Mouse (Mus musculus) layer of hippocampus, adult 11-12 months (tissue): ENCODE data around the gene Nemp2.
"Not testable (repeated sequence)": the region's sequence is repeated elsewhere in the genome, so short reads cannot be mapped to it uniquely, and the experiment has no call there.

Experiments
- DNase-seq: peaks from one replicate; pipeline ENCODE4 v3.0.0; 2022; ENCODE audit warnings: low spot score

The Nemp2 gene

GRCm38 (mm10) chr1:52653366-52653765, 22.9 kb downstream of the Nemp2 start:
- no peak for DNase-seq

GRCm38 (mm10) chr1:52655153-52655552, 24.6 kb downstream of the Nemp2 start:
- no peak for DNase-seq

GRCm38 (mm10) chr1:52658160-52658559, 27.7 kb downstream of the Nemp2 start:
- DNase-seq: no peak

- no peak for DNase-seq
Measured at GRCm38 (mm10) chr1:52660278-52660677, 29.8 kb downstream of the Nemp2 start.

GRCm38 (mm10) chr1:52660765-52661164, 30.3 kb downstream of the Nemp2 start:
- no peak for DNase-seq

GRCm38 (mm10) chr1:52663228-52663627, 32.7 kb downstream of the Nemp2 start:
- peak; percentile 66 for DNase-seq

GRCm38 (mm10) chr1:52668743-52669323, 38.3 kb downstream of the Nemp2 start:
- DNase-seq: no peak

GRCm38 (mm10) chr1:52669931-52670330, 39.4 kb downstream of the Nemp2 start:
- DNase-seq: no peak

- no peak for DNase-seq
Measured at GRCm38 (mm10) chr1:52675561-52676551, 45.4 kb downstream of the Nemp2 start.

- no peak for DNase-seq
Measured at GRCm38 (mm10) chr1:52676621-52677020, 46.1 kb downstream of the Nemp2 start.

GRCm38 (mm10) chr1:52683550-52683949, 53.0 kb downstream of the Nemp2 start:
- DNase-seq: no peak

GRCm38 (mm10) chr1:52687636-52688035, 57.1 kb downstream of the Nemp2 start:
- DNase-seq: no peak

GRCm38 (mm10) chr1:52694456-52694855, 64.0 kb downstream of the Nemp2 start:
- DNase-seq: not testable (repeated sequence)
